Mouse (Mus musculus): ENCODE results near the gene Banp.

The Banp gene

DNA sequence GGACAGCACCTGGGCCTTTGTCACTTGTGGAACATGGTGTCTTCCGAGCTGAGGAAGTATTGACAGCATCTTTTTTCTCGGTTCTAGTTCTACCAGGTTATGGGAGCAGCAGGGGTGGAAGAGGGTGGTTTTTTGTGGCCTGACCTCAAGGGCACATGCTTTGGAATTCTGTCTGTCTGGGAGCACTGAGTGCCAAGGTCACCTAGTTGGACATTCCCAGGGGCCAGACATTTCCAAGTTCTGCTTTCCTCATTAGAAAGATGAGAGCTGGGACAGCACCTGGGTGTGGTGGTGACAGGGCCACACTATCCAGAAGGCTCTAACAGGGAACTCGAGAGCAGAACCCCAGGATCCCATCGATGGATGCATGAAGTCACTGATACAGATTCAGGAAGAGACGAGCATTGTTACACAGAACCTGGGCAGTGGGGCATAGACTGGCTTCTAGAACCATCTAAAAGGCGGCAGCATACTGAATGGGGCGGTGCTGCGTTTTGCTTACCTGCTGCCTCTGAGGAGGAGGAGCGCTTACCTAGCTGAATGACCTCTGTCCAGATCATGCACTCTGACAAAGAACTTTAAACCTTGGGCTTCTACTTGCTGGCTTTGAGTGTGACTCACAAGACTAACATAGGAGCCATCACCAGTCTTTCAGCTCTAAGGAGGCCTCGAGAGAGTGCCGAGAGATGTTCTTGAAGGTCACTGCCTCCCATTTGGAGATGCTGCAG lies 31.4 kb downstream of the Banp start:
- no peak for DNase-seq (ENCODE audit: low spot score)

DNA sequence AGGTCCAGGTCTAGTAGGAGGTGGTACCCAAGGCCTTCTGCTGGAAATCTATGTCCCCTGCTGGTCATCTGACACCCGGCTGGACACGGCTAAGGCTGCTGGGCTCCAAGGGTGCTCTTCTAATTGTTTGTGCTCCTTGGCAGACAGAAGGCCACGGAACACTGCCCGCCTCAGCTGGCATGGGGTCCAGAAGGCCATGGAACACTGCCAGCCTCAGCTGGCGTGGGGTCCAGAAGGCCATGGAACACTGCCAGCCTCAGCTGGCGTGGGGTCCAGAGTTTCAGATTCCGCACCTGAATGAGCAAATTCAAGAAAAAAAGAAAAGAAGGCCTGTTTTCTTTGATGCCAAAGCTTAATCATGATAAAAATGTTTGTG lies 32.0 kb downstream of the Banp start:
- DNase-seq (ENCODE audit: low spot score) = no peak

DNA sequence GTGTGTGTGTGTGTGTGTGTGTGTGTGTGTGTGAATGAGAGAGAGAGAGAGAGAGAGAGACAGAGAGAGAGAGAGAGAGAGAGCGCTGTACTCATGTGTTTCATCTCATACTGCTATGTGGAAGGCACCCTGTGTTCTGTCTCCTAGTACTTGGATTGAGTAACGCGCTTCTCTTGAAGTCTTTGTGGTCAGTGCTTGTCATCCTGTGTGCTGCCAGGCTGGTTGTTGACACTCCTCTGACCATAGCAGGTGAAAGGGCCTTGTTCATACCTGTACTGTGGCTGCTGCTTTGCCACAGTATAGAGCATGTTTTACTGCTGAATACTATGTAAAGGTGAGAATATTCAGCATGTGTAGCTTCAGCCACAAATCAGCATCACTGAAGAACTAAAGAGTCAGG lies 36.1 kb downstream of the Banp start:
- DNase-seq (ENCODE audit: low spot score) = no peak

DNA sequence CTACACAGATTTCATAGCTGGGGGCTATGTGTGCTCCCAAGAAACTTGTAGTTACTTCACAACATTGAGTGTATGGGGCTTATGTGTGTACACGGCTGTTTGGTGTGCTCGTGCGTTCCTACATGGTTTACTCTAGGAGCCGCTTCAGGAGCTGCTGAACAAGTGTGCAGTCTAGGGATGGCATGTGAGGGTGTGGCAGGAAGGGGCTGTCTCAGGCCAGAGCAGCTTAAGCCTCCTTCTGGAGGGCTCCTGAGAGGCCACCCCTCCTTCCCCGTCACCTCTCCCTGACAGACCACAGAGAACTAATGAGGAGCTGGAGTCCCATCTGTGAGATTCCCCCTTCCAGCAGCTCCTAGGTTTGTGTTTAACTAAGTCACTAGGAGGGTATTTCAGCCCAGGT lies 38.3 kb downstream of the Banp start:
- no peak for DNase-seq (ENCODE audit: low spot score)

DNA sequence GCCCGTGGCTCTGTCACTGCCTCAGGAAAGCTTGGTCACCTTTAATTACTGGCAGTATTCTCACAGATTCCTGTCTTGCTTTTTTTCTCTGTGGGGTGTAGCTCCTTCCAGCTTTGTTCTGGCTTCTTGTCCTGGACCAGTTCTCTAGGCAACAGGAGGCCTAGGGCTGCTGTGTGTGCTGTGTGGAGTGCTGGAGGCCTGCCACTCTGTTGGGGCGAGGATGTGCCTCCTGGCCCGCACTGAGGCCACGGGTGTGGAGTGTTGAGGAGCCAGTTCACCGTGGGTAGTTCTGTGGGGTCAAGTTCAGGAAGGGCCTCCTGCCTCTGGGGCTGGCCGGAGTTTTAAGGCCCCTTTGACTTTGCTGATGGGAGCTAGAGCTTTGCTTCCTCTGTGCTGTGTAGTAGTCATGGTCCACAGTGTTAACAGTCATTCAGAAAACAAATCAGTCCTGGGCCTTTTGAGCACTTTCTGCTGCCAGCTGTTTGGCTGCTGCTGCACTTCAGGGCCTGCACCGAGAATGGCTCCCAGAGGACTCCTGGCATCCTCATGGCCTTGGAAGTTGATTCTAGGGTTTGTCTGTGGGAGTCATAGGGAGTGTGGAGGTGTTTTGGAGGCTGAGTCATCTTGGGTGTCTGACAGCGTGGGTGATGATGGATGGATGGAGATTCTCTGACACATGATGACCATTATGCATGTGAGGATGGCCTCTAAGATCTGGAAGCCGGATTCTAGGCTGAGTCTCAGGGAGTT lies 41.1 kb downstream of the Banp start:
- no peak for DNase-seq (ENCODE audit: low spot score)

DNA sequence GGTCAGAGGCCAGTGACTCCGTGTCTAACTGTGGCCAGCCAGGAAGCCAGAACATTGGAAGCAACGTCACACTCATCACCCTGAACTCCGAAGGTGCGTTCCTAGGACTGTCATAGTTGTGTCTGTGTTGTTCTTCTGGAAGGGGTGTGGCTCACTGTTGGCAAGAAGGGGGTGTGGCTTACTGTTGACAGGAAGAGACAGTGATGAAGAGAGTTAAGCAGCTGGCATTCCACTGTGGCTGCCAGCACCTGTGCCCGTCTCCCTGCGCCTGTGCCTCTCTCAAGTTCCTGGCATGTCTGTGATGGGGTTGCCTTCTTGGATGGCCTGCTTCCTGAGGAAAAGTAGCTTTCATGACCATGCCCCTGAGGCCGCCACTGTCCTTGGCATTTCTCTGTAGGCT lies 42.1 kb downstream of the Banp start:
- DNase-seq (ENCODE audit: low spot score) = no peak

DNA sequence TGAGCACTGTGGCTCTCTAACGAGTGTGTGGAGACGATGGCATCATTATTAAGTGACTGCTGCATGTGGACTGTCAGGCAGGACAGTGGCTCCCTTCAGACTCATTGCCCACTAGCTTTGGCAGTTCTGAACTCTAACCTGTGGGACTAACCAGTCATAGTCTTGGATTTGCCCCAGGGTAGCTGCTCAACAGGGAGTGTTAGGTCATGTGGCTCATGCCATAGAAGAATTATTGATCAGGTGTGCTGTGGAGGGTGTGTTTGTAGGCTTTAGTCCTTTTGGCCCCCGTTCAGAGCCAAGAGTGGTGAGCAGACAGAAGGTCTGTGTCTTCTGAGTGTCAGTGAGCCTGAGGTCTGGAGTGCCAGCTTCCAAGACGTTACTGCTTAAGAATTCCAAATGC lies 43.4 kb downstream of the Banp start:
- DNase-seq (ENCODE audit: low spot score) = no peak

DNA sequence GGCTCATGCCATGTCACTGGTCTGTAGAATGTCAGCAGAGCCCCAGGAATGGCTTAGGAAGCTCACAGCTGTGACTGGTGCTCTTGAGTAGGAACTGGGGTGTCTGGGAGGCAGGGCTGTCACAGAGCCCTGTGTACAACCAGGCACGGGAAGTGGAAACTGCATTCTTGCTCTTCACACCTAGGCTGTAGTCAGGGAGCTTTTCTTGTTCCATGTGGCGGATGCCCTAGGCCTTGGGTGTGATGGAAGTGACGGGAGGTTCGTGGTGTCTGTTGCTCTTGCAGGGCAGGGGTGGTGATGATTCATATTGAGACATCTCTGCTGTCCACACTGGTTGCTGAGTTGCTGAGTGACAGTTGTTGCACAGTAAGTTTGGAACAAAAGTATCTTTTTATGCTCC lies 45.6 kb downstream of the Banp start:
- no peak for DNase-seq (ENCODE audit: low spot score)

DNA sequence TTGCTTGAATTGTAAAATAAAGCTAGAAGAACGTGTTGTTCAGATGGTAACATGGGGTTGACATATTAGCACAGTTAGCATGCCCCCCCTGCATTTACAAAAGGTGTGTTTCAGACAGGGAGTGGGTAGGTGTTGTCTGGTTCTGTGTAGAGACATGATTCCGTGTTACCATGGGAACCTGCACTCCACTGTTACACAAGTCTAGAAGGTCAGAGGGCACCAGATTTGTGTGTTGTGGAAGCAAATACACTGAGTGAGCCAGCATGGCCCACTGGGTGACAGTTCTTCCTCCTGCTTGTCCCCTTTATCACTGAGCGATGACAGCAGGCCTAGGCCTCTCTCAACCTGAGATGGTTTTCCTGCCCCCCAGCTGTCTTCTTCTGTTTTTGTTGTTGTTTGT lies 46.3 kb downstream of the Banp start:
- DNase-seq (ENCODE audit: low spot score) = no peak

DNA sequence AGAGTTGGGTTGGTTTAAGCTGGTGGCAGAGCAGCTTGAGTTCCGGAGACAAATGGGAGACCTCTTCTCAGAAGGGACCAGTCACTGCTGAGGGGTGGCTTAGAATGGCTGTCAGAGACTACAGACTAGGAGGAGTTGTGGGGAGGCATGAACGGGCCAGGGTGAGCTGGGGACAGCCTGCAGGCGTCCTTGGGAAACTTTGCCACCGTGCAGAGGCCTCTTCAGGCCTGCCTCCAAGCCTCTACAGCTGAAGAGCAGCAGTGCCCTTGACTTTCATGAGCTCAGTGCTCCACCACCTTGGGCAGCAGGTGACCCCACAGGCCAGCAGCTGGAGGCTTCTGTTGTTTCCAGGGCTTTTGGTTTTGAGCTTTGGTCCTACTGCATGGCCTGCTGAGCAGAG lies 49.1 kb downstream of the Banp start:
- no peak for DNase-seq (ENCODE audit: low spot score)

DNA sequence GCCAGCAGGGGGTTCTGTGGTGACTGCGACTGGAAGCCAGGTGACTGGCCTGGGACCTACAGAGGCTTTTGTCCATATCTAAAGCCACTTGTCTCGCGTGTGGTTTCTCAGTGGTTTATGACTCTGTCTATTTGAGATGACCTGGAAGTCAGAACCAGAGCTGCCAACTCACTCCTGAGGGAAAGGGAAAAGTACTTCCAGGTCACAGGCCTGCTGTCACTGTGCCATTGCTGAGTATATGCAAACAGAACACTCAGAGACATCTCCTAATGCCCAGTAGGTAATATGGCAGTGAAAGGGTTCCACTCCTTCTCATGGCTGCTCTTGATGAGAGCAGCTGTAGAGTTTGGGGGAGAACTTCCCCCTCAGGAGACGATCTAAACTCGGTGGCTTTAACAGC lies 49.7 kb downstream of the Banp start:
- no peak for DNase-seq (ENCODE audit: low spot score)

DNA sequence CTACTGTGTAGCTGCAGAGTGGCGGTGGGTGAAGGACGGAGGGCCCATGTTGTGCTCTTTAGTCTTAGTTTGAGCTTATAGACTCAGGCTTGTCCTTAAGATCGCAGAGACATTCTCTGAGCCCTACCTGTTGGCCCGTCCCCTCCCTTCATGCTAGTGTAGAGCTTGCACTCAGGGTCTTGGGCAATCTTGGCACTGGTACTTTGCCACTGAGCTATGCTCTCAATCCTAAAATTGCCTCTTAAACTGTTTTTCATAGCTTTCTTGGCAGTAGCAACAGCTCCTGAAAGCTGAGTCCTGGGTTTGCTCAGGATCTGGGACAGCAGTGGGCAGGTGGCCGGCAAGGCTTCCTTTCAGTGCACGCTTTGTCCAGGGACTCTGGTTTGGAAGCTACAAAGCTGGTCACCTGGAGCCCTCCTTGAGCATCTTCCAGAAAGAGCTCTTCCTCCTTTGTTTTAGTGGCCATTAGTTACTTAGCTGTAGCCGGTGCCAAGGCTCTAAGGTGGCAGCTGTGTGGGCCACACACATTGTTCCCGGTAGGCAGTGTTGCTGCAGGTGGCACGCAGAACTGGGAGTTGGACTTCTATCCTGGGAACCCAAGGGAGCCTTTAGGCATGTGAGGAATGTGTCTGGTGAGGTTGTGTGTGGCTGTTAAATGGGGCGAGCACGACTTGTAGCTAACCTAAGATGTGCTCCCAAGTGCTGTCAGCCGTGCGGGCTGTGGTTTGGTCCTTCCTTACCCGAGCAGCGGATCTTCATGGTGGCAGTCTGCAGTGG lies 52.0 kb downstream of the Banp start:
- DNase-seq (ENCODE audit: low spot score) = no peak

DNA sequence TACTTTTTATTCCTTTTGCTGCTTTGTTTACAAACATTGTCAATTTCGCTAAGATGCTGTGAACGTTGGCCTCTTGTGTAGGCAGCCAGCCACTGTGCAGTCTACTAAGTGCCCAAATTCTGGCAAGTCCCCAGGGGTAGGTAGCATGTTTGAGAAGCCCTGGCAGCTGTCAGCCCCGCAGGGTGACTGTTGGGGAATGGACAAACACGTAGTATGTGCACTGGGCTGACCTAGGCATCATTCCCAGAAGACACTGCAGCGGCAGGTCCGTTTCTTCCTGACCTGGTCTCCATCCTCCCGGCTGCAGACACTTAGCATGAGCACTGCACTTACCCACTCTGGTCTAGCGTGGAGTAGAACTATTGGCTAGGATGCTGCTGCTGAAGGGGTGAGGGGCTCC lies 54.1 kb downstream of the Banp start:
- no peak for DNase-seq (ENCODE audit: low spot score)

DNA sequence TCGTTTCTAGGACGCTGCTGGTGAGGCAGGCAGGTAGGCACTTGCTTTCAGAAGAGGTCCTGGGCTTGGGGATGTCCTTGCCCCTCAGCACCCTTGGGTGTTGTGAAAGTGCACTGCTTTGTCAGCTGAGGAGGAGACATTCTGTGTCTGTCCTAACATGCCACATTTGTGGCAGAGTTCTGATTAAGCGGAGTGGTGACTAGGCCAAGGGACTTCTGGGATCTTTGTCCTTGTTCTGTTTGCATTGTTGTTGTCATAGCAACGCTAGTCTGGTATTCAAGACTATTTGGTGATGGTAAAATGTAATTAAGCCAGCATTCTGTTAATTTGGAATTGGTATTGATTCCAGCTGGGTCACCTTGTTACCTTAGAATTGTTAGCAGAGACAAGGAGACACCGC lies 54.6 kb downstream of the Banp start:
- no peak for DNase-seq (ENCODE audit: low spot score)

DNA sequence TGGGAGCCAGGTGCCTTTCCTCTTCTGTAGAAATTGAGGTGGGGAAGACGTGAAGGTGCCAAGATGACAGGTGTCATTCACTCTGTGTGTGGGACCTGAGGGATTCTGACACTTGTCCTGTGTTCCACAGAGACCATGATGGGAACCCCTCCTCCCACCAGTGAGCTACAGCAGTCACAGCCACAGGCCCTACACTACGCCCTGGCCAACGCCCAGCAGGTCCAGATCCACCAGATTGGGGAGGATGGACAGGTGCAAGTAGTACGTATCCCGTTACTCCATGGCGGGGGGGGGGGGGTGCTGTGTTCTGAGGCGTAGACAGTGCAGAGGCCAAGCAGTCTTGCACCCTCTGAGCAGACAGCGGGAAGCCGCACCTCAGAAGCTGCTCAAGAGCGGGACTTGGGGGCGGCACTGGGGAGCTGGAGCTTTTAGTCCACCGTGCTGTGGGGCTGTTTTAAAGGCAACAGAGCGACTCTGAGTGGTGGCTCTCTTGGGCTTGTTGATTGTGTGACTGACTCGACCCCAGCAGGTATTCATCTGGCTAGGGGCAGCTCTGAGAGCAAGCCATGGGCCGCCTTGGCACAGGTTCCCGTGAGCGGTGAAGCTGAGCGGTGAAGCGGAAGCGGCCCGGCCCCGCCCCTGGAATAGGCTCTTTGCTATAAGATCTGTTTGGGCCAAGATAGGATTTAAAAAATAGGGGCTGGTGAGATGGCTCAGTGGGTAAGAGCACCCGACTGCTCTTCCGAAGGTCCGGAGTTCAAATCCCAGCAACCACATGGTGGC lies 56.1 kb downstream of the Banp start:
- no peak for DNase-seq (ENCODE audit: low spot score)

DNA sequence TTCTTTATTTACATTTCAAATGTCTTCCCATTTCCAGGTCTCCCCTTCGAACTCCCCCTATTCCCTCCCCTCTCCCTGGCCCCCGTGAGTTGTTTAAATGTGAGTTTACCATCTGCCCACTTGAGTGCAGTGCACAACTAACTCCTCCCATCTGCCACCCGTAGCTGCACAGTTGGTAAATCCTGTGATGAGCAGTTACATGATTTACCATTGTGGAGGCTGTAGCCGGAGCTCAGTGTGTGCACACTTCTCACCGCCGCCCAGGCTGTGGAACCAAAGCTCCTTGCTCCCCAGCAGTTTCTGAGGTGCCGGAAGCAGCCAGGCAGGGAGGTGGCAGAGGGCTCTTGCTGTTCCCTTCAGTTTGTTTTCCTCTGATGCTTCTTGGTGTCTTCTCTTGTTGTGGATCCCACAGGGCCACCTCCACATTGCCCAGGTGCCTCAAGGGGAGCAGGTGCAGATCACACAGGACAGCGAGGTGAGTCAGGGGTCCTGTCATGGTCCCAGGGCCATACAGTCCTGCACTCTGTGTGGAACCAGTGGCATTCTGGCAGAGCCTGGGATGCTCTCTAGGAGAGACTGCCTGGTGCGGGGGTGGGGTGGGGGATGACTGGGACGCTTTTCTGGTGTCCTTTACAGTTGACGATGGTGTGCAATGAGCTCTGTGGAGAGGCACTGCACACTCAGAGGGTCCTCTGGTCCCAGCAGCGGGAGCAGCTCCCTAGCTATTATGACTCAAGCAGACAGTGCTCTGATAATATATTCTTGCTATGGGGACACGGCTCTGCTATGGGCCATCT lies 57.3 kb downstream of the Banp start:
- DNase-seq (ENCODE audit: low spot score) = no peak

DNA sequence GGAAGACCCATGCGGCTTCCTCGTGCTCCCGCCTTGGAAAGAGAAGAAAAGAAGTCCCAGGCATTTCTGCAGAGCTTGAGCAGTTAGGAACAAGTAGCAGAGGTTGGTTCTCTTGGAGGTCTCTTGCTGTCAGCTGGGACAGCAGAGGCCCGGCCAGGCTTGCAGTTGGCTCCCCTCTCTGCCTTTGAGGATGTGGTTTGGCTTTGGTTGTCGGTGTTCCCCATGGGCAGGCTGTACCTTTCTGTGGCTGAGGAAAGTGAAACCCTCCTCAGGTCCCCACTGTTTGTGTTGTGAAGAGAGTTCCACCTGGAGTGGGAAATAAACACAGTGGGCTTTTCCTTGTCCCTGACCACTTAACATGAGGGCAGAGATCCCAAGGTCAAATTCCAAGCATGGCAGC lies 58.8 kb downstream of the Banp start:
- no peak for DNase-seq (ENCODE audit: low spot score)

DNA sequence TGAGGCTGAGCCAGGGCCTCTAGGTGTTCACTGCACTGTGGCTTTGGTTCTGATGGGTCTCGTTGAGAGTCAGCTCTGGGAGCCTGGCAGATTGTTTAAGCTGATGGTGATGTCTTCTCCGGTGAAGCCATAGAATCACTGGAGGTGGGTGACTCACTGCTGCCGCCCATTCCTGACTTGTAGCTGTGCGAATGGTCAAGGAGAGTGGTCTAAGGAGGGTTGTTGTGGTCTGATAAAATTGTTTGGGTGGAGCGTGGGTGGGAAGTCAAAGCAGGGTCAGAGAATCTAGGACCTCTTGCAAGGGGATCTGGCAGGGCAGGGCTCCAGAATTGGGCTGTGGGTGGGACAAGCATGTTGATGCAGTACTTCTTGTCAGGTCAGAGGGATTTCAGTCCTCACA lies 61.1 kb downstream of the Banp start:
- DNase-seq (ENCODE audit: low spot score) = no peak

DNA sequence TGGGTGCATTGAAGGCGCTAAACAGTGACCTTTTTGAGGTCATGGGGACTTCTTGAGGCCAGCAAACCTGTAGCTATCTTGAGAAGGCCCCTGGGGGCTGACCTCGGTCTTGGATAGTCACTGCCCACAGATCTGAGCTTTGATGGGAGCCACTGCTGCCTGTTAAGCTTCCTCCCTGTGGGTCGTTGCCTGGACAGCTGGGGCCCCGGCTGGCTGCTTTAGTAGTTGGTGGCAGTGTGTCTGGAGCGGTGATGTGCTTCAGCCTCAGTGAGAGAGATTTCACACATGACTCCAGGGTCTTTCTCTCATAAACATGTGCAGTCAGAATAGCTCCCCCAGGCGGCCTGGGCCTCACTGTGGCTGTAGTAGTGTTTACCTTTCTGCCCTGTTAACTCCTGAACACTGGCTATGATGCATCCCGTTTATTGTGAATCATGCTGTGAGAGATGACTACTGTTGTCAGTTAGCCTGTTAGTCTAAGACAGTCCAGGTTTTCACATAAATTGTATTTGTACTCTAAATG lies 61.6 kb downstream of the Banp start:
- DNase-seq (ENCODE audit: low spot score) = no peak

DNA sequence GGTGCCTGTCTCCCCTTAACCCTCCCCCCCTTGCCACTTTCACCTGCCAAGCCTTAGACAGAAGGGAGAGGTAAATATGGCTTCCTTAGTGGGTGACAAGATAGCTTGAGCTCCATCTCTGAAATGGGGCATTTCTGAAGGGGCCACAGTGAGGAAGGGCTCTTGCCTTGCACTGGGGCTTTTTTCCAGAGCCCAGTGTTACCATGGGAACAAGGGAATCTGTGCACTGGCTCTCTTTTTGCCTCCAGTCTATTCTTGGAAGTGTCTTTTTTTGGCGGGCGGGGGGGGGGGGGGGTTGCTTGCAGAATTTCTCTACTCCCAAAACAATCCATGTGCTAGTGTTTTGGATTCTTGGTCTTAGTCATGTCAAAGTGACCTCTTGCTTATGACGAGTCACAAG lies 65.1 kb downstream of the Banp start:
- no peak for DNase-seq (ENCODE audit: low spot score)

DNA sequence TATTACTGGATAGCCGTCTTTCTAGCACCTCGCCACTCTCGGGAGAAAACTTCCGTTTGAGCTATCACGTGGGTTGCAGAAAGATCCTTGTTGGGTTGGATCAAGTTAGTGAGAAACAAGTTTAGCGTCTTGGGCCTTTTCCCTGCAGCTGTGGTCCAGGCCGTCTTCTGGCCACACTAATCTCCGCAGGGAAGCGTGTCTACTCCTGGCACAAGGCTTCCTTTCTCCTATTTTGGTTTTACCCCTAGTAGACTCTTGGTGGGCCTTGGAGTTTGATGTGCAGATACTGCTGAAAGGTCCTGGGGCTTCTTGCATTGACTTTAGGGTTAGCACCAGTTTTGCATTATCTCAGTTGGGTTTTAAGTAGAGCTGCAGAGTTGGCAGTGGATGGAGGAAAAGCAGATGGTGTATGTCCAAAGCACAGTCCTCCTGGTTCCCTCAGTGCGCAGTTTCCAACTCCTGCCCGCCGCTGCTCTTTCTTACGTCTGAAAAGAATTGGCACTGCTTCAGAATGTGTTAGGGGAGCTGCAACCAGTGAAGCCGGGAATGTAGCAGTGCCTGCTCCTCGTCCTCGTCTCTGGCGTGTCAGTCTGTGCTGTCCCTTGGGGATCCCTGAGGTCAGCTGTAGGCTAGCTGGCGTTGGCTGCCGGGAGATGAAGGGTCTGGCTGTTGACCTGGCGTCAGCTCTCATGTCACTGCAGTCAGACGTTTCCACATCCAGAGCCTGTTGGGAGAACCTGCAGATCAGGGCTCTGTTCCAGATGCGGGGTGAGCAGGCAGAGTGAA lies 68.7 kb downstream of the Banp start:
- no peak for DNase-seq (ENCODE audit: low spot score)
